Mouse (Mus musculus): ENCODE results near the gene Exosc10.

DNA sequence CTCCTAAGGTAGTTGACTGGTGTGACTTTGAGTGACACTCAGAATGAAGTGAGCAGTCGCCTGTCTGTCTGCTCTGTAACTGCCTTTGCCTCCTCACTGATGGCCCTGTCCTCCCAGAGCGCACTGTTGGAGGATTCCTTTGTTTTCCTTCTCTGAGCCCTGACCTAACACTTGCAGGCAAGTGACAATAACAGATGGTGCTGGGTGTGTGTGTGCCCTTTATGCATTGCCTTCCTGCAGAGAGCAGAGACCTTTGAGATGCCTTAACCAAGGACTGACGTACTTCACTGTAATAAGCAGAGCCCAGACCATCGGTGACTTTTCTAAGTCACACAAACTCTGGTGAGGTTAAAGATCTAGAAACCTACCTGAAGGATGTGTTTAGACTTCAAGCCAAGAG lies 26.9 kb upstream of the Exosc10 start:
- TF ChIP-seq POLR2A (IDR thresholded peaks at IDR 0.05; ENCODE audit: extremely low read depth, insufficient read depth, low read length) (no peak), CTCF (IDR thresholded peaks at IDR 0.05; ENCODE audit: low read depth, low read length) (no peak)
